Mouse (Mus musculus): ENCODE measurements around the gene Bach2. TPM values are rescaled to one million over a fixed set of nuclear protein-coding genes. Genes with fewer than 3 reads are reported as not detected.

Gene Bach2
- total RNA-seq, 2 experiments from 2014 or later: 9.1 to 12.9 TPM

- no peak for DNase-seq (ENCODE audit: low spot score in 2 of 2)
Observed at GRCm38 (mm10) chr4:32249748-32250332, 11.2 kb downstream of the Bach2 start.

DNA sequence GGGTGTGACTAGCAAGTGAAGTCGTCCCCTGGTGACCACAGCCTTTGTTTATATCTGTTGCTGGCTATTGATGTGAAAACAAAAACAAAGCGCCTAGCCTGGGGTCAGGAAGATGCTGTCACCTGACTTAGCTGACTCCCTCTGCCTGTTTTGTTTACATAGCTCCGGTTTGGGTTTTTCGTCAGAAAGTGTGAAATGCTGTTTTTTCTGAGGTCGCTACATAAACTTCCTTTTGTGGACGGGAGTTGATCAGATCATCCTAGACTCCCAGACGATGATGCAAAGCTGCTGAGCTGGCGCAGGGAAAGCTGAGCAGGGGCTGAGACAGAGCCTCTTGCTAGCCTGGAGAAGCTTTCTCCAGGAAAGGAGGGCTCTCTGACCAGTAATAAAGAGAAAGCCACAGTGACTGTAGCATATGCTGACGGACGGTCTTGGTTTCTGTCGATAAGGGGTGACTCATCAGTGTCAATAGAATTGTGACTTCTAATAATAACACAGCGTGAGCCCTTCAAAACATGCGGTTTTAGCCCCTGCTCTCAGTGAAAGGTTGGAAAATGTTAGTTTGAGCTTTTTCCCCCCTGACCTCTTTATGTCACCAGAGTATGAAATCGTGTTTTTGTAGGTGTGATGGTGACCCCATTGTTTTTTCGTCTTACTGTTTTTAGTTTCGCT, 11.9 kb downstream of the Bach2 start:
- DNase-seq (ENCODE audit: low spot score in 2 of 2): peak in 1 of 2 experiments; percentile 41

DNA sequence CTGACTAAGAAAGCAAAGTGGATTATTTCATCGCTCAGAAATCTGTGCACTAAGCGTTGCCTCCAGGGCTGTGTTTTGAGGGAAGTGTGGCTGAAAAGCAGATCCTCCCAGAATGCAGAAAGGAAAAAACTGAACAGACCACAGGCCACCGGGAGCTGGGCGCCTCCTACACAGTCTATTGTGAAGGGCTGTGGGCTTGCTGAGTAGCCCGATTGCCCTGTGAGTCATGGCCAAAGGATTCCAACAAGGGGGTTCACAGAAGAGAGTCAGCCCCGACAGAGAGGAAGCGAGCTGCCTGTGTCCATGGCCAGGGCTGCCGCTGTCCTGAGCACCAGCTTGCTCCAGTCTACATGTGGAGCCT, 12.4 kb downstream of the Bach2 start:
- DNase-seq (ENCODE audit: low spot score in 2 of 2): peak in 1 of 2 experiments; percentile 39

- no peak for DNase-seq (ENCODE audit: low spot score in 2 of 2)
Observed at GRCm38 (mm10) chr4:32251946-32252672, 13.5 kb downstream of the Bach2 start.

DNA sequence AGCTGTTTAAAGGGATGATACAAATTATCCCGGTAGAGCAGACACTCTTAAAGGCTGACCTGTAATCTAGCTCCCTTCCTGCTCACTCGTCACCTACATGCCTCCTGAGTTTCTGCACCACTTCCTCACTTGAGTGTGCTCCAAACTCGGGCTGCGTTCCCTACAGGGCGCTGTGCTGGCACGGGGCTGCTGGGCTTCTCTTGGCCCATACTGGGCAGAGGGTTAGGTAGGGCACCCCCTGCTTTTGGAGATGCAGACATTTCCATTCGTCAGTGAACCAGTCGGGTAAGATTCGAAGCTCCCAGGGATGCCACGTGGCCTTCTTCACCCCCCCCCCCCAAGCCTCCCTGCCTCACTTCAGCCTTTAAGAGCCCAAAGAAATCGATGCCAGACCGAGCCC, 19.1 kb downstream of the Bach2 start:
- DNase-seq (ENCODE audit: low spot score in 2 of 2): no peak

DNA sequence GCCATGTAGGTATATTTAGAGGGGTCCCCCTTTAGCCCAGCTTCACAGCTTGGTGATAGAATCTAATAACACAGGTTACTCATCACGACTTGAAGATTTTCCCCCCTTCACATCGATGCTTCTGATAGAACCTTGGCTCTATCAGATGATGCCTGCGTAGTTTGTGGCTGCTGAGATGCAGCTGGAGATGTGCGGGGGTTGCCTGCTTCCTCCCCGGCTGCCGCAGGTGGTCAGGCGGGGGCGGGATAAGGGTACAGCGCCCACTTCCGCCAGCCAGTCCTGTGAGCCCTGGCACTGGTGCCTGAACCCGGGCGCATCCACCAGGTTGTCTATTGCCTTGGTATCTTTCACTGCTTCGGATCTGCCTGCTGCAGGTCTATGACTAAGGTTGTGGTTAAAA, 19.5 kb downstream of the Bach2 start:
- DNase-seq (ENCODE audit: low spot score in 2 of 2): no peak

DNA sequence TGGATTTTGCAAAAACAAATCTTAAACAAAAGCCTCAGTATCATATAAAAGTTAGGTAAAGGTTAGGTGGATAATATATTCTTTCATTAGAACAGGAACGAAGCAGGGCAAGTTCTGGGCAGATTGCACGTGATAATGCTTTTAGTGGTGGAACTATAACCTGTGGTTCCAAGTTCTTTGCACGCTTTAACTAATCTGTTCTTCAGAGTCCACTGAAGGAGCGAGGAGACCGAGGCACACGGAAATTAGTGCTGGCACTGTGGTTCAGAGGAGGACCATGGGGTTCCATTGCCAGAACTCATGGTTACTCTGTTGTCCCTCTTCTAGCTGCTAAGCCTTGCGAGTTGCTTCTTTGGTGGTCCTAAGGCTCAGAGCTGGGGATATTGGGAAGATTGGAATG, 20.0 kb downstream of the Bach2 start:
- no peak for DNase-seq (ENCODE audit: low spot score in 2 of 2)

GRCm38 (mm10) chr4:32260909-32261308, 22.3 kb downstream of the Bach2 start:
- no peak for DNase-seq (ENCODE audit: low spot score in 2 of 2)

- DNase-seq (ENCODE audit: low spot score in 2 of 2): no peak
Observed at GRCm38 (mm10) chr4:32262825-32263684, 24.5 kb downstream of the Bach2 start.

GRCm38 (mm10) chr4:32263685-32264038, 25.1 kb downstream of the Bach2 start:
- no peak for DNase-seq (ENCODE audit: low spot score in 2 of 2)

DNA sequence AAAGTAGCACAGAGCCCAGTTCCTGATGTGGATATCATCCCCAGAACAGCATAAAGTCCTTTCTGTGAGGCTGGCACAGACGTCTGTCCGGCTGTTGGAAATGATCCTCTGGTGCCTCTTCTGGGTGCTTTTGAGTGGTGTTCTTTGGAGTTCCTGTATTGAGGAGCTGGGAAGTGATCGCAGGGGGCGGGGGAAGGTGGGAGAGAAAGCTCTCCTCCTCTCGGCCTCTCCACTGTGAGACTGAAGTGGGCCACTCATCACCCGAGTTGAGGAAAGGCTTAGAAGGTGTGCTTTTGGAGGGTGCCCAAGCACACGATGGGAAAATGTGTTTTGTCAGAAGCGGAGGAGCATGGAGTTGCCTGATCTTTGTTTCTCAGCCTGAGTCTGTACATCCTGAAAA, 26.3 kb downstream of the Bach2 start:
- no peak for DNase-seq (ENCODE audit: low spot score in 2 of 2)

GRCm38 (mm10) chr4:32266731-32267130, 28.1 kb downstream of the Bach2 start:
- DNase-seq (ENCODE audit: low spot score in 2 of 2): no peak

GRCm38 (mm10) chr4:32268042-32268441, 29.4 kb downstream of the Bach2 start:
- DNase-seq (ENCODE audit: low spot score in 2 of 2): no peak

- DNase-seq (ENCODE audit: low spot score in 2 of 2): no peak
Observed at GRCm38 (mm10) chr4:32272398-32272797, 33.8 kb downstream of the Bach2 start.

- no peak for DNase-seq (ENCODE audit: low spot score in 2 of 2)
Observed at GRCm38 (mm10) chr4:32274776-32275294, 36.2 kb downstream of the Bach2 start.

- DNase-seq (ENCODE audit: low spot score in 2 of 2): no peak
Observed at GRCm38 (mm10) chr4:32279842-32280241, 41.2 kb downstream of the Bach2 start.

GRCm38 (mm10) chr4:32280401-32280800, 41.8 kb downstream of the Bach2 start:
- DNase-seq (ENCODE audit: low spot score in 2 of 2): no peak

DNA sequence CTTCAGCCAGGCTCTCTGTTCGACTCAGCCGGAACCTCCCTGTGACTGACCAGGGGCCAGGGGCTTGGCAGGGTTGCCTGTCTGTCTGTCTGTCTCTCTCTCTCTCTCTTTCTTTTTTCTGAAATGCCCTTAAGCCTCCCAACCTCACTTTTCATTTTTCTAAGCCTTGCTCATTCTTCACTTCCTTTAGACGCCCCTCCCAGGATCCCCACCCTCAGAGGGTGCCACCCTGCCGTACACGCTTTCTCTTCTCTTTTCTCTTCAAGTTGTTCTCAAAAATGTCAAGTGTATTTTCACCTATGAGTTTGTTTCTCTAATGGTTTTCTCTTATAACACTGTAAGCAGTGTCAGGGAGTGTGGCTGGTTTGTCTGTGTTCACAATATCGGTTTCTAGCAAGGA, 42.7 kb downstream of the Bach2 start:
- no peak for DNase-seq (ENCODE audit: low spot score in 2 of 2)

- no peak for DNase-seq (ENCODE audit: low spot score in 2 of 2)
Observed at GRCm38 (mm10) chr4:32286405-32286804, 47.8 kb downstream of the Bach2 start.

GRCm38 (mm10) chr4:32288036-32288860, 49.6 kb downstream of the Bach2 start:
- peak in 1 of 2 experiments; percentile 33 for DNase-seq (ENCODE audit: low spot score in 2 of 2)

DNA sequence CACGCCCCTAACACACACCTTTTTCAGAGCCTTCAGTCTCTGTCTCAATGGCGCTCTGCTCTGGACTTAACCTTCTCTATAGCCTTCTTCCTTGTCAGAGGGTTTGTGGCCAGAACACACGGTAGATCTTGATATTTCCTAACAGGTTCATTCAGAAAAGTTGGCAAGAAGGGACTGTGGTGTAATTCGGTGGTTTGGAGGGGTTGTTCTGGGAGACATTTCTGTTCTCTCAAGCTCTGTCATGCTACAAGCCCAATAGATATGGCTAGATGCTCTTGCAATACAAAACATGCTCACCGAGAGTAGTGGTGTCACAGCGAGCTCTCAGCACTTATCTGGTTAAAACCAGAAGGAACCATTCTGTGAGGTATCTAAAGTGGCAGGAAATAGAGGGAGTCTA, 51.2 kb downstream of the Bach2 start:
- DNase-seq (ENCODE audit: low spot score in 2 of 2): no peak

All from layer of hippocampus, adult 18-20 months (tissue).